Mouse (Mus musculus): ENCODE data around the gene Pmf1.

DNA sequence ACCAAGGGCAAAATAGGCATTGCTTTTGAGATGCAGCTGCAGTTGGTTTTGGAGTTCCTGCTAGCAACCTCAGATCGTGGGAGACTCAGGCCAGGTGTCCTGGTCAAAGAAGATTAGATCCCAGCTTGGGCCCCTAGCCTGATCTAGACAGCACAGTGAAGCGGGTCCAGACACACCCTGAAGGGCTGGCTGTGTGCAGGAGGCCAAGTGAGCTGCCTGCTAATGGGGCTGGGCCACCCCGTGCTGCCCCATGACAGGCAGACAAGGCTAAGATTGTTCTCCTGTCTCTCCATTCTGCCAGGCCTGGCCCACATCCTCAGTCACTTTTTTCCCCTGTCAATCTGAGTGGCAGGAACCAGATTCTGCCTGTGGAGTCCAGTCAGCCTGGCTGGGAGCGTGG is 46.4 kb downstream of the Pmf1 start:
- TF ChIP-seq CTCF (IDR thresholded peaks at IDR 0.05; ENCODE audit: control insufficient read depth, insufficient read depth, insufficient read length) (no peak), MYOD1 (IDR thresholded peaks at IDR 0.05; ENCODE audit: control insufficient read depth, insufficient read length, low read depth) (no peak)
